Mouse (Mus musculus) E14TG2a.4 (cell line): ENCODE measurements around the gene 4930539E08Rik.

Experiments used
- CTCF ChIP-seq: conservative IDR thresholded peaks from 2 replicates; pipeline ENCODE4 v1.5.1; 2014; ENCODE audit warnings: low read length
- NANOG ChIP-seq: IDR thresholded peaks from 2 replicates; pipeline ENCODE4 v1.6.1; 2014; ENCODE audit warnings: borderline replicate concordance, low read length, mixed read lengths
- POU5F1 ChIP-seq: IDR thresholded peaks from 2 replicates; pipeline ENCODE4 v1.6.1; 2014; ENCODE audit warnings: low read length, borderline replicate concordance

DNA sequence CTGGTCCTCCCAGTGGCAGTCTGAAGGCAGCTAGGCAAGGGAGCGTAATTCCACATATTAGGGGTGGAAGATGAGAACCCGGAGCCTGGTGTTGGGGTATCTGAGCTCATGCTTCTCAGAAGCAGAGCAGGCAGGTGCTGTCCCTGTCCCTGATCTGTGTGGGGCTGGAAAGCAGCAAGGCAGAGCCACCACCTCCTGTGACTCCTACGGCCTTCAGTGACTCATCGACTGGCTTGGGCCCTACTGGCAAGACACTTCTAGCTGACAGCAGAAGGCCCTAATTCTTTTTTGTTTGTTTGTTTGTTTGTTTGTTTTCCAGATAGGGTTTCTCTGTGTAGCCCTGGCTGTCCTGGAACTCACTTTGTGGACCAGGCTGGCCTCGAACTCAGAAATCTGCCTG lies 64.6 kb downstream of the 4930539E08Rik start:
- TF ChIP-seq CTCF: no peak
- TF ChIP-seq POU5F1: no peak
- no peak for TF ChIP-seq NANOG
